Mouse (Mus musculus): ENCODE measurements around the gene Kcnn4. TPM values are rescaled to one million over a fixed set of nuclear protein-coding genes. Genes with fewer than 3 reads are reported as not detected.

The Kcnn4 gene
- total and polyA plus RNA-seq, 3 experiments = 188 to 256 TPM; not detected in 1

DNA sequence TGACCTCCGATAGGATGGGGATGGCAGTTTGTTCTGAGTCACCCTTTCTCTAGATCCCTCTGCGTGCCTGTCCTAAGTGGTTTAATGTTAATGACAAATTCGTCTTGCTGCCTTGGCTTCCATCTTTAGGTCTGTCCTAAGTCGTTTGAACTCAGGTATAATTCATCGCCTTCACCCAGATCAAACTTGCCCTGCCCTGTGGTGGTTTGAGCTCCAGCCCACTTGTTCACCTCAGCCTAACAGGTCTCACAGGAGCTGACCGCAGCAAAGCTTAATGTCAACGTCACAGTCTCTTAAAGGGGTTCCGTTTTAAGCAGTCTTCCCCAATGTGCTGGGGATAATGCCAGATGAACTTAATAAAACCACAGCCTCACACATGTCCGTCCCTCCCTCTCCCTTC is 55.9 kb downstream of the Kcnn4 start:
- TF ChIP-seq TAL1 (IDR thresholded peaks at IDR 0.05; ENCODE audit: low read length) (no peak), GABPA (IDR thresholded peaks at IDR 0.05; ENCODE audit: low read depth, low read length) (no peak), USF2 (IDR thresholded peaks at IDR 0.05; ENCODE audit: borderline replicate concordance in 1 of 2, insufficient read depth in 1 of 2, low read depth in 1 of 2, low read length in 2 of 2) (no peak), SMC3 (IDR thresholded peaks at IDR 0.05; ENCODE audit: low read depth, low read length) (no peak), ZC3H11A (IDR thresholded peaks at IDR 0.05; ENCODE audit: low read depth, low read length) (no peak), ZNF384 (IDR thresholded peaks at IDR 0.05; ENCODE audit: low read depth, low read length) (no peak), NELFE (IDR thresholded peaks at IDR 0.05; ENCODE audit: low read depth, low read length) (no peak), ETS1 (IDR thresholded peaks at IDR 0.05; ENCODE audit: low read depth, low read length) (no peak), MYC (IDR thresholded peaks at IDR 0.05; ENCODE audit: low read depth, low read length) (no peak), POLR2AphosphoS2 (IDR thresholded peaks at IDR 0.05; ENCODE audit: low read length) (no peak), E2F4 (IDR thresholded peaks at IDR 0.05; ENCODE audit: borderline replicate concordance, low read depth, low read length) (no peak), TCF12 (IDR thresholded peaks at IDR 0.05; ENCODE audit: low read depth, low read length) (no peak), CHD2 (IDR thresholded peaks at IDR 0.05; ENCODE audit: low read length) (no peak)
- H3K27me3 ChIP-seq (ENCODE audit: control insufficient read depth in 1 of 2, insufficient read depth in 2 of 2, low read length in 2 of 2) = no peaks in the 10 kb centered on the region
- H3K36me3 ChIP-seq (ENCODE audit: control insufficient read depth in 1 of 2, insufficient read depth in 2 of 2, low read length in 2 of 2) = no peaks in the 10 kb centered on the region
- no peak overlapping the region for H3K4me3 ChIP-seq (ENCODE audit: control insufficient read depth in 1 of 2, insufficient read depth in 1 of 2, low read depth in 2 of 2, low read length in 2 of 2)
- no peaks in the 10 kb centered on the region for H3K9me3 ChIP-seq (replicated peaks; ENCODE audit: insufficient read depth, low read length)
- H3K4me1 ChIP-seq (ENCODE audit: control insufficient read depth in 1 of 2, insufficient read depth in 2 of 2, low read length in 2 of 2) = no peaks in the 10 kb centered on the region
- no peak overlapping the region for H3K27ac ChIP-seq (ENCODE audit: control insufficient read depth, low read depth, low read length)
- H3K79me2 ChIP-seq (ENCODE audit: control insufficient read depth, insufficient read depth, low read length, poor library complexity) = no peaks in the 10 kb centered on the region
- H3K9ac ChIP-seq (ENCODE audit: control insufficient read depth, low read depth, low read length, poor library complexity, severe bottlenecking) = no peak overlapping the region
- no peak for DNase-seq (ENCODE audit: low read depth, low spot score)

DNA sequence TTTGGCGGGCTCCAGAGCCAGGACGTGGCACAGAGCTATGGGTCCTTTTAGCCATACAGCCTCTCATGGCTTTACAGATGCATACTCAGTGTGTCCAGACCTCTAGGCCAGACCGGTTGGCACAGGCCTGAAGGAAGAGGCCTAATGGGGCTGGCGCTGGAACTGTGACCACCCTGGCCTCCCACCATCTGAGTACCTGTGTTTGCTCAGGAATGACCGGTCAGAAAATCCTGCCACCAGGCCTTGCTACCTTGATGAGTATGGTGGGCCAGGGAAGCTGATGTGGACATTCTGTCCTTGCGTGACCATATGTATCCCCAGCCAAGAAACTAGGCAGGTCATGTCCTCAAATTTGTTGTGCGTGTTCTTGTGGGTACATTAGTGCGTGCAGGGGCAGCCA is 57.1 kb downstream of the Kcnn4 start:
- H3K4me1 ChIP-seq (ENCODE audit: control insufficient read depth in 1 of 2, insufficient read depth in 2 of 2, low read length in 2 of 2) = no peaks in the 10 kb centered on the region
- TF ChIP-seq JUND (IDR thresholded peaks at IDR 0.05; ENCODE audit: low read depth, low read length) = no peak
- TF ChIP-seq UBTF (IDR thresholded peaks at IDR 0.05; ENCODE audit: borderline replicate concordance, insufficient read depth, low read depth, low read length) = no peak
- no peak for TF ChIP-seq CHD1 (IDR thresholded peaks at IDR 0.05; ENCODE audit: low read depth, low read length)
- TF ChIP-seq MYB (IDR thresholded peaks at IDR 0.05; ENCODE audit: low read depth, low read length) = no peak
- no peak for TF ChIP-seq E2F4 (IDR thresholded peaks at IDR 0.05; ENCODE audit: borderline replicate concordance, low read depth, low read length)
- TF ChIP-seq MXI1 (IDR thresholded peaks at IDR 0.05; ENCODE audit: low read depth, low read length) = no peak
- no peak for TF ChIP-seq NELFE (IDR thresholded peaks at IDR 0.05; ENCODE audit: low read depth, low read length)
- no peak for TF ChIP-seq SIN3A (IDR thresholded peaks at IDR 0.05; ENCODE audit: low read length)
- no peak for TF ChIP-seq ZNF384 (IDR thresholded peaks at IDR 0.05; ENCODE audit: low read depth, low read length)
- TF ChIP-seq MAX (IDR thresholded peaks at IDR 0.05; ENCODE audit: low read length) = no peak
- no peak for TF ChIP-seq ZKSCAN1 (IDR thresholded peaks at IDR 0.05; ENCODE audit: low read depth, low read length)
- H3K9me3 ChIP-seq (replicated peaks; ENCODE audit: insufficient read depth, low read length) = no peaks in the 10 kb centered on the region
- no peaks in the 10 kb centered on the region for H3K27me3 ChIP-seq (ENCODE audit: control insufficient read depth in 1 of 2, insufficient read depth in 2 of 2, low read length in 2 of 2)
- no peaks in the 10 kb centered on the region for H3K36me3 ChIP-seq (ENCODE audit: control insufficient read depth in 1 of 2, insufficient read depth in 2 of 2, low read length in 2 of 2)
- no peak overlapping the region for H3K27ac ChIP-seq (ENCODE audit: control insufficient read depth, low read depth, low read length)
- no peaks in the 10 kb centered on the region for H3K79me2 ChIP-seq (ENCODE audit: control insufficient read depth, insufficient read depth, low read length, poor library complexity)
- no peak overlapping the region for H3K4me3 ChIP-seq (ENCODE audit: control insufficient read depth in 1 of 2, insufficient read depth in 1 of 2, low read depth in 2 of 2, low read length in 2 of 2)
- no peak overlapping the region for H3K9ac ChIP-seq (ENCODE audit: control insufficient read depth, low read depth, low read length, poor library complexity, severe bottlenecking)
- no peak for DNase-seq (ENCODE audit: low read depth, low spot score)
